8 mouse cellular contexts compared by ENCODE assay signal in genomic region chr14:75863549-75864409, GRCm38 (mm10). TPM values are rescaled to one million over a fixed set of nuclear protein-coding genes. Genes with fewer than 3 reads are reported as not detected.
A peak's percentile ranks its signal among the peaks of the same experiment; 100 is the strongest.
DNase-seq lines count a peak whose midpoint lies in the region; ATAC-seq lines count a peak whose summit lies in the region.

No protein-coding gene starts in this region.

- H3K4me1 ChIP-seq in intestine, embryonic 14.5 days (replicated peaks; ENCODE audit: control insufficient read depth, insufficient read depth, low read length), result peaks cover 14% of the 10 kb centered on the region; the same call in 1 of the 2 replicates
- peaks cover 8% of the 10 kb centered on the region; the same call in 1 of the 2 replicates for H3K4me1 ChIP-seq in liver, embryonic 15.5 days (replicated peaks)
- H3K4me1 ChIP-seq in neural tube, embryonic 12.5 days, result peaks cover 8% of the 10 kb centered on the region

- peak overlapping the region; percentile 70 for H3K27ac ChIP-seq in intestine, embryonic 14.5 days (ENCODE audit: low read depth)
- H3K27ac ChIP-seq in liver, embryonic 15.5 days (replicated peaks), result no peak overlapping the region
- H3K27ac ChIP-seq in neural tube, embryonic 12.5 days, result 0 out of 2 replicates have a peak overlapping the region, but pooled peaks have one; percentile 27

- H3K9ac ChIP-seq in intestine, embryonic 14.5 days (ENCODE audit: low read length), result no peak overlapping the region
- H3K9ac ChIP-seq in liver, embryonic 15.5 days, result no peak overlapping the region
- H3K9ac ChIP-seq in neural tube, embryonic 12.5 days, result no peak overlapping the region

- DNase-seq in 3T3-L1 (ENCODE audit: low read depth, low spot score), result peak; percentile 99
- peak; percentile 72 for DNase-seq in brain, adult 2 months (ENCODE audit: low read depth, low spot score)
- DNase-seq in gastrocnemius, postnatal 25 days, result peak; percentile 76
- DNase-seq in intestine, embryonic 14.5 days (ENCODE audit: low spot score), result peak; percentile 78
- no peak for DNase-seq in thymus, postnatal 4 days
- no peak for DNase-seq in B cell, adult 2 months

- no peaks in the 10 kb centered on the region for H3K36me3 ChIP-seq in intestine, embryonic 14.5 days (ENCODE audit: control insufficient read depth, insufficient read depth, low read length)
- no peaks in the 10 kb centered on the region for H3K36me3 ChIP-seq in liver, embryonic 15.5 days (replicated peaks)
- H3K36me3 ChIP-seq in neural tube, embryonic 12.5 days, result no peaks in the 10 kb centered on the region

- H3K4me2 ChIP-seq in intestine, embryonic 14.5 days (ENCODE audit: low read length), result no peak overlapping the region
- no peak overlapping the region for H3K4me2 ChIP-seq in liver, embryonic 15.5 days
- no peak overlapping the region for H3K4me2 ChIP-seq in neural tube, embryonic 12.5 days (replicated peaks)

- no peaks in the 10 kb centered on the region for H3K27me3 ChIP-seq in intestine, embryonic 14.5 days (replicated peaks; ENCODE audit: control insufficient read depth, insufficient read depth, low read length)
- no peaks in the 10 kb centered on the region; the same call in 1 of the 2 replicates for H3K27me3 ChIP-seq in liver, embryonic 15.5 days
- H3K27me3 ChIP-seq in neural tube, embryonic 12.5 days (replicated peaks), result no peaks in the 10 kb centered on the region

- WGBS in intestine, embryonic 14.5 days, result 6% methylated on average over 7 of the region's 7 CpGs
- 26% methylated on average over 7 of the region's 7 CpGs for WGBS in liver, embryonic 15.5 days (ENCODE audit: insufficient replicate concordance)
- 7% methylated on average over 7 of the region's 7 CpGs for WGBS in neural tube, embryonic 12.5 days

- H3K9me3 ChIP-seq in intestine, embryonic 14.5 days (ENCODE audit: control insufficient read depth, low read length), result peaks cover 4% of the 10 kb centered on the region; the same call in 1 of the 2 replicates
- no peaks in the 10 kb centered on the region for H3K9me3 ChIP-seq in liver, embryonic 15.5 days (replicated peaks)
- H3K9me3 ChIP-seq in neural tube, embryonic 12.5 days, result peaks cover 7% of the 10 kb centered on the region

- ATAC-seq in intestine, embryonic 14.5 days (replicated peaks; ENCODE audit: low FRiP score, low TSS enrichment, low read depth), result peak; percentile 92
- peak; percentile 47; the same call in 1 of the 2 replicates for ATAC-seq in liver, embryonic 15.5 days (ENCODE audit: insufficient read depth)
- ATAC-seq in neural tube, embryonic 12.5 days (ENCODE audit: low FRiP score, low read depth), result peak; percentile 94

- no peak overlapping the region for H3K4me3 ChIP-seq in intestine, embryonic 14.5 days (ENCODE audit: low read depth, low read length)
- H3K4me3 ChIP-seq in liver, embryonic 15.5 days (replicated peaks), result no peak overlapping the region
- H3K4me3 ChIP-seq in neural tube, embryonic 12.5 days, result no peak overlapping the region

RNA-seq across cellular contexts. Expression of gene Tpt1, which starts 18.9 kb away (rescaled TPM):
- total RNA-seq in gastrocnemius, postnatal 25 days (2021), result 1,000 to 10,000 TPM; 2,961 to 2,964 TPM
- 1,249 and 1,259 TPM in 2 replicates for polyA plus RNA-seq in intestine, embryonic 14.5 days (2014; fragmentation: Nextera tagmentation; extraction: Ambion mirVana)
- 470 and 547 TPM in 2 replicates for polyA plus RNA-seq in liver, embryonic 15.5 days (2015; fragmentation: Nextera tagmentation; extraction: Ambion mirVana)
- polyA plus RNA-seq in neural tube, embryonic 12.5 days (2016; fragmentation: Nextera tagmentation; extraction: Ambion mirVana), result 931 and 967 TPM in 2 replicates

Comparison
In these comparisons a context has a peak if more than half of its experiments do, and no peak if none do; other contexts are left out.
1. DNase-seq: peak in 3T3-L1 (single experiment), brain, adult 2 months (single experiment), gastrocnemius, postnatal 25 days (single experiment) and intestine, embryonic 14.5 days (single experiment); none in thymus, postnatal 4 days (single experiment) and B cell, adult 2 months (0 of 2).
2. Peak in every context shown above with its lines, with median percentiles within 50 percentile points of each other: ATAC-seq.